Mouse (Mus musculus) liver, adult 2 months (tissue): ENCODE measurements at regions not wholly inside any gene's neighbourhood (a gene's known extent, or its start where the extent isn't known, plus 50 kb on each side); places are given as distances from the start of the nearest gene placed in this dataset.

Experiments used
- CTCF ChIP-seq: fragments of 200-500 bp; IDR thresholded peaks from 2 replicates; pipeline ENCODE4 v1.5.1; 2011; ENCODE audit warnings: low read depth, low read length, control low read depth
- POLR2A ChIP-seq: fragments of 200-500 bp; IDR thresholded peaks from 2 replicates; pipeline ENCODE4 v1.6.1; 2011; ENCODE audit warnings: low read length, control low read depth; ENCODE audit not compliant: insufficient read depth; ENCODE audit errors: extremely low read depth

DNA sequence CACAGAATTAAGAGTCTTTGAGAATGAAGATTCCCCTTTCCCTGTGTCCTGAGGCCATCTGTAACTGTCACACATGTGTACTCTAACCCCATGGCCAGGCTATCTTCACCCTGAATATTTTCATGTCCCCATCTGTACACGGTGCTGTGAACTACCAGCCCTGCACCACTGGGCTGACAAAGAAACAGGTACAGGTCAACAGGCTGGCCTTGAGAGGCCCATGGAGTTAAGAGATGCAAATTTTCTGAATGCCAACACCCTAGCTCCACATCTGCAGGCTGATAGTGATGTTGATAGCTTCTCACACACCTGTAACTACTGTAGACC, 159.8 kb upstream of the Nsun2 start:
- TF ChIP-seq CTCF = no peak
- TF ChIP-seq POLR2A = no peak
